Mouse (Mus musculus) embryonic facial prominence, embryonic 11.5 days (tissue): ENCODE results near the gene Cdc7. TPM values are rescaled to one million over a fixed set of nuclear protein-coding genes. Genes with fewer than 3 reads are reported as not detected.

Experiments used
- ATAC-seq: fragments of 200-750 bp; cut with Nextera tagmentation; replicated peaks from 2 replicates; pipeline ENCODE4 v1.8.0; 2017; ENCODE audit warnings: low read depth; ENCODE audit not compliant: insufficient number of reproducible peaks, low FRiP score, low TSS enrichment
- DNase-seq: peaks from one replicate; pipeline ENCODE4 v3.0.0-alpha.2; 2015; ENCODE audit warnings: low spot score
- H3K27ac ChIP-seq: fragments of 300-500 bp; sonication (generic); replicated peaks from 2 replicates; pipeline ENCODE4 v1.5.1; 2014; ENCODE audit warnings: mild to moderate bottlenecking, low read depth, low read length, control low read depth
- H3K27me3 ChIP-seq: fragments of 300-500 bp; sonication (generic); 2 replicates; pipeline ENCODE4 v1.6.1; 2014; ENCODE audit warnings: mild to moderate bottlenecking, low read length, moderate library complexity, mixed read lengths; ENCODE audit not compliant: control insufficient read depth, insufficient read depth
- H3K36me3 ChIP-seq: fragments of 300-500 bp; sonication (generic); replicated peaks from 2 replicates; pipeline ENCODE4 v1.6.1; 2014; ENCODE audit warnings: low read depth, mild to moderate bottlenecking, low read length, moderate library complexity, mixed read lengths; ENCODE audit not compliant: control insufficient read depth, insufficient read depth
- H3K4me1 ChIP-seq: fragments of 300-500 bp; sonication (generic); 2 replicates; pipeline ENCODE4 v1.6.1; 2014; ENCODE audit warnings: low read length, mixed read lengths; ENCODE audit not compliant: control insufficient read depth, insufficient read depth
- H3K4me2 ChIP-seq: fragments of 300-500 bp; sonication (generic); 2 replicates; pipeline ENCODE4 v1.6.1; 2014; ENCODE audit warnings: low read depth, mild to moderate bottlenecking, control low read depth, low read length, moderate library complexity
- H3K4me3 ChIP-seq: fragments of 300-500 bp; sonication (generic); 2 replicates; pipeline ENCODE4 v1.5.1; 2014; ENCODE audit warnings: low read depth, low read length, control low read depth
- H3K9ac ChIP-seq: fragments of 300-500 bp; sonication (generic); replicated peaks from 2 replicates; pipeline ENCODE4 v1.6.1; 2014; ENCODE audit warnings: mild to moderate bottlenecking, control low read depth, low read length
- H3K9me3 ChIP-seq: fragments of 300-500 bp; sonication (generic); replicated peaks from 2 replicates; pipeline ENCODE4 v1.6.1; 2016; ENCODE audit warnings: mild to moderate bottlenecking, low read length, inconsistent platforms, mixed read lengths; ENCODE audit not compliant: control insufficient read depth
- WGBS: fragments of 180-500 bp; shearing (Covaris S2); extraction: QIAGEN DNeasy Blood & Tissue Kit; methylation state at CpG from one replicate; pipeline ENCODE4 v1.1.7; 2014; 5-methylcytosine and 5-hydroxymethylcytosine counted together
- polyA plus RNA-seq: library from polyadenylated mRNA; unstranded; fragments of >200 nt; fragmentation: Nextera tagmentation; extraction: Ambion mirVana; gene quantifications from 2 replicates; pipeline ENCODE4 v1.2.1, GENCODE M21; 2014

The Cdc7 gene
- polyA plus RNA-seq, 1 experiment from 2014 or later = 70.4 TPM

GRCm38 (mm10) chr5:106956467-106956866 lies 7.7 kb upstream of the Cdc7 start:
- Histone ChIP-seq H3K27ac (no peak overlapping the region), H3K27me3 (no peaks in the 10 kb centered on the region), H3K9ac (no peak overlapping the region), H3K36me3 (no peaks in the 10 kb centered on the region), H3K4me2 (no peak overlapping the region), H3K4me3 (no peak overlapping the region), H3K4me1 (no peaks in the 10 kb centered on the region), H3K9me3 (no peaks in the 10 kb centered on the region)
- no peak for ATAC-seq
- WGBS = 58% methylated on average over 3 of the region's 3 CpGs
- no peak for DNase-seq

GRCm38 (mm10) chr5:106959031-106959430 lies 5.1 kb upstream of the Cdc7 start:
- Histone ChIP-seq H3K27ac (no peak overlapping the region), H3K36me3 (no peaks in the 10 kb centered on the region), H3K4me3 (no peak overlapping the region), H3K27me3 (no peaks in the 10 kb centered on the region), H3K9me3 (no peaks in the 10 kb centered on the region), H3K4me2 (no peak overlapping the region), H3K4me1 (no peaks in the 10 kb centered on the region), H3K9ac (no peak overlapping the region)
- 85% methylated on average over 3 of the region's 3 CpGs for WGBS
- DNase-seq (no peak), ATAC-seq (no peak)

GRCm38 (mm10) chr5:106960451-106960850 lies 3.7 kb upstream of the Cdc7 start:
- Histone ChIP-seq H3K4me2 (no peak overlapping the region), H3K9ac (no peak overlapping the region), H3K4me3 (no peak overlapping the region), H3K4me1 (no peaks in the 10 kb centered on the region), H3K27ac (no peak overlapping the region), H3K27me3 (no peaks in the 10 kb centered on the region), H3K9me3 (no peaks in the 10 kb centered on the region), H3K36me3 (no peaks in the 10 kb centered on the region)
- ATAC-seq = no peak
- no peak for DNase-seq
- WGBS = 83% methylated on average over 2 of the region's 2 CpGs

GRCm38 (mm10) chr5:106964513-106965014 lies 442 bp downstream of the Cdc7 start:
- ATAC-seq = peak; percentile 83

GRCm38 (mm10) chr5:106966443-106966842 lies 2.3 kb downstream of the Cdc7 start:
- 89% methylated on average over 3 of the region's 3 CpGs for WGBS
- Histone ChIP-seq H3K27me3 (no peaks in the 10 kb centered on the region), H3K4me3 (no peak overlapping the region), H3K27ac (no peak overlapping the region), H3K9me3 (no peaks in the 10 kb centered on the region), H3K4me1 (no peaks in the 10 kb centered on the region), H3K4me2 (no peak overlapping the region), H3K9ac (no peak overlapping the region), H3K36me3 (no peaks in the 10 kb centered on the region; the same call in none of the 2 replicates)
- ATAC-seq (no peak), DNase-seq (no peak)

More at GRCm38 (mm10) chr5:106964513-106965014, 442 bp downstream of the Cdc7 start:
- Histone ChIP-seq H3K4me1 (no peaks in the 10 kb centered on the region), H3K36me3 (no peaks in the 10 kb centered on the region; the same call in 1 of the 2 replicates), H3K4me3 (peak overlapping the region; percentile 72), H3K4me2 (peak overlapping the region; percentile 86), H3K27me3 (no peaks in the 10 kb centered on the region), H3K9ac (peak overlapping the region; percentile 70), H3K27ac (peak overlapping the region; percentile 73), H3K9me3 (no peaks in the 10 kb centered on the region)
- under 1% methylated on average over 41 of the region's 41 CpGs for WGBS
- peak; percentile 34 for DNase-seq

- H3K4me2 ChIP-seq = no peak overlapping the region
- H3K36me3 ChIP-seq = no peaks in the 10 kb centered on the region; the same call in none of the 2 replicates
- H3K9ac ChIP-seq = no peak overlapping the region
- DNase-seq = no peak
- 94% methylated on average over 1 of the region's 1 CpGs for WGBS
- no peak overlapping the region for H3K4me3 ChIP-seq
- H3K4me1 ChIP-seq = no peaks in the 10 kb centered on the region
- no peaks in the 10 kb centered on the region for H3K9me3 ChIP-seq
- ATAC-seq = no peak
- H3K27ac ChIP-seq = no peak overlapping the region
- no peaks in the 10 kb centered on the region for H3K27me3 ChIP-seq
Measured at GRCm38 (mm10) chr5:106967578-106967977, 3.5 kb downstream of the Cdc7 start.

GRCm38 (mm10) chr5:106973883-106974282 lies 9.8 kb downstream of the Cdc7 start:
- Histone ChIP-seq H3K27me3 (no peaks in the 10 kb centered on the region), H3K4me2 (no peak overlapping the region), H3K4me1 (no peaks in the 10 kb centered on the region), H3K9me3 (no peaks in the 10 kb centered on the region), H3K27ac (no peak overlapping the region), H3K4me3 (no peak overlapping the region), H3K36me3 (peaks cover 7% of the 10 kb centered on the region), H3K9ac (no peak overlapping the region)
- 89% methylated on average over 7 of the region's 7 CpGs for WGBS
- ATAC-seq = no peak
- DNase-seq = no peak

GRCm38 (mm10) chr5:106979156-106979555 lies 15.0 kb downstream of the Cdc7 start:
- peaks cover 12% of the 10 kb centered on the region for H3K36me3 ChIP-seq
- 81% methylated on average over 7 of the region's 7 CpGs for WGBS

More at GRCm38 (mm10) chr5:106979156-106979555, 15.0 kb downstream of the Cdc7 start:
- no peaks in the 10 kb centered on the region for H3K9me3 ChIP-seq
- H3K4me1 ChIP-seq = no peaks in the 10 kb centered on the region
- H3K4me3 ChIP-seq = no peak overlapping the region
- H3K27ac ChIP-seq = no peak overlapping the region
- no peak for DNase-seq
- H3K27me3 ChIP-seq = no peaks in the 10 kb centered on the region
- H3K4me2 ChIP-seq = no peak overlapping the region
- no peak for ATAC-seq
- no peak overlapping the region for H3K9ac ChIP-seq
